Mouse (Mus musculus): ENCODE results near the gene Dhx57.
"Not testable (repeated sequence)": the region's sequence is repeated elsewhere in the genome, so short reads cannot be mapped to it uniquely, and the experiment has no call there.

- not testable (repeated sequence) for TF ChIP-seq POLR2A (IDR thresholded peaks at IDR 0.05; ENCODE audit: borderline replicate concordance, insufficient read depth, low read length); CTCF (IDR thresholded peaks at IDR 0.05; ENCODE audit: borderline replicate concordance, insufficient read depth, low read depth, low read length)
Observed at GRCm38 (mm10) chr17:80225142-80225541, 65.1 kb downstream of the Dhx57 start.

Measured in cerebellum, adult 2 months (tissue).